Mouse (Mus musculus) liver, postnatal 0 days (tissue): Measurements from ENCODE around the gene Tbc1d1.

ENCODE experiments used
- CTCF ChIP-seq: sonication (generic); IDR thresholded peaks from 2 replicates; pipeline ENCODE4 v1.5.1; 2016; ENCODE audit warnings: antibody characterized with exemption, low read depth
- EP300 ChIP-seq: IDR thresholded peaks from 2 replicates; pipeline ENCODE4 v1.6.1; 2016; ENCODE audit warnings: antibody characterized with exemption, low read depth, mild to moderate bottlenecking

DNA sequence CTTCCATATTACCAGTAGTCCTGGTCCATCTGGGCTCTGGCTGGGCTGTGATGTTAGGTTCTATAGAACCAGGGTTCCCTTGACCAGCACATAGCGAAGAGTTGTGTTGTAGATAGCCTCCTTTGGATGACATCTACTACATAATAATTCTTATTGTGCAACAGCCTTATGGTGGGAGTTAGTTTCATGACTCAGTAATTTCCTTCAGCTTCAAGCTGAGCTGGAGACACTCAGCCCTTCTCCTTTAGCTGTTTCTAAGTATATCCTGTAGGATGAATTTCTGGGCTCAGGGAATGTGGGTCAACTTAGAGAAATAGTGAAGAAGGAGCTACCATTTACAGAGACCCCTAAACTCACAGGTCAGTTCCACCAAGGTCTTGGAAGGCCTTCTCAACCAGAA, 2.8 kb upstream of the Tbc1d1 start:
- TF ChIP-seq CTCF (no peak), EP300 (no peak)
